Mouse (Mus musculus) myocyte (in vitro differentiated cells): ENCODE measurements at regions not wholly inside any gene's neighbourhood (a gene's known extent, or its start where the extent isn't known, plus 50 kb on each side); places are given as distances from the start of the nearest gene placed in this dataset.

Experiments used
- E2F4 ChIP-seq: IDR thresholded peaks from one replicate; pipeline ENCODE4 v1.6.1; 2011; ENCODE audit warnings: mild to moderate bottlenecking, control low read depth, moderate library complexity; ENCODE audit not compliant: insufficient read depth
- MAX ChIP-seq: IDR thresholded peaks from one replicate; pipeline ENCODE4 v1.6.1; 2011; ENCODE audit warnings: low read depth, mild to moderate bottlenecking, control low read depth
- MYOD1 ChIP-seq, 3 experiments: IDR thresholded peaks; one replicate each; pipeline ENCODE4 v1.6.1; 2011; ENCODE audit warnings: control low read depth in 2 of 3, low read depth in 2 of 3, mild to moderate bottlenecking in 2 of 3, moderate library complexity in 1 of 3; ENCODE audit not compliant: insufficient read length in 2 of 3, control insufficient read depth in 1 of 3
- MYOG ChIP-seq, 3 experiments: IDR thresholded peaks; one replicate each; pipeline ENCODE4 v1.6.1; 2011; ENCODE audit warnings: control low read depth in 2 of 3, low read depth in 2 of 3, mild to moderate bottlenecking in 2 of 3; ENCODE audit not compliant: insufficient read length in 2 of 3, control insufficient read depth in 1 of 3, insufficient read depth in 1 of 3
- POLR2A ChIP-seq: IDR thresholded peaks from one replicate; pipeline ENCODE4 v1.6.1; 2011; ENCODE audit warnings: low read depth, mild to moderate bottlenecking, control low read depth, moderate library complexity; ENCODE audit not compliant: insufficient read length
- POLR2AphosphoS2 ChIP-seq: IDR thresholded peaks from one replicate; pipeline ENCODE4 v1.6.1; 2011; ENCODE audit warnings: low read depth, control low read depth; ENCODE audit not compliant: insufficient read length
- REST ChIP-seq: IDR thresholded peaks from one replicate; pipeline ENCODE4 v1.6.1; 2011; ENCODE audit warnings: mild to moderate bottlenecking, control low read depth, moderate library complexity; ENCODE audit not compliant: insufficient read depth, insufficient read length
- TCF12 ChIP-seq: IDR thresholded peaks from one replicate; pipeline ENCODE4 v1.6.1; 2011; ENCODE audit warnings: mild to moderate bottlenecking, control low read depth; ENCODE audit not compliant: poor library complexity, insufficient read depth, severe bottlenecking
- USF1 ChIP-seq: IDR thresholded peaks from one replicate; pipeline ENCODE4 v1.6.1; 2011; ENCODE audit warnings: low read depth, mild to moderate bottlenecking, control low read depth, moderate library complexity

GRCm38 (mm10) chr14:48583516-48583915, 90.1 kb downstream of the Otx2 start:
- no peak for TF ChIP-seq E2F4
- no peak for TF ChIP-seq POLR2AphosphoS2
- no peak for TF ChIP-seq POLR2A
- TF ChIP-seq USF1, result no peak
- no peak for TF ChIP-seq REST
- no peak for TF ChIP-seq TCF12
- no peak for TF ChIP-seq MYOD1 (IDR thresholded peaks at IDR 0.05; ENCODE audit: control insufficient read depth in 1 of 3, insufficient read length in 2 of 3, low read depth in 2 of 3)
- no peak for TF ChIP-seq MYOG (IDR thresholded peaks at IDR 0.05; ENCODE audit: control insufficient read depth in 1 of 3, insufficient read depth in 1 of 3, insufficient read length in 2 of 3, low read depth in 2 of 3)
- TF ChIP-seq MAX, result no peak
